Mouse (Mus musculus): ENCODE measurements around the gene Hes1.

The Hes1 gene

GRCm38 (mm10) chr16:30050767-30051490, 13.3 kb upstream of the Hes1 start:
- no peak for DNase-seq (ENCODE audit: inconsistent ontology term)

GRCm38 (mm10) chr16:30052271-30052670, 11.9 kb upstream of the Hes1 start:
- no peak for DNase-seq (ENCODE audit: inconsistent ontology term)

- no peak for DNase-seq (ENCODE audit: inconsistent ontology term)
These were observed 11.2 kb upstream of the Hes1 start for GRCm38 (mm10) chr16:30052839-30053511.

GRCm38 (mm10) chr16:30054541-30054940, 9.6 kb upstream of the Hes1 start:
- no peak for DNase-seq (ENCODE audit: inconsistent ontology term)

- DNase-seq (ENCODE audit: inconsistent ontology term) = no peak
These were observed 8.8 kb upstream of the Hes1 start for GRCm38 (mm10) chr16:30055361-30055889.

GRCm38 (mm10) chr16:30055927-30056326, 8.3 kb upstream of the Hes1 start:
- no peak for DNase-seq (ENCODE audit: inconsistent ontology term)

GRCm38 (mm10) chr16:30056906-30057305, 7.3 kb upstream of the Hes1 start:
- peak; percentile 77 for DNase-seq (ENCODE audit: inconsistent ontology term)

GRCm38 (mm10) chr16:30058974-30059717, 5.0 kb upstream of the Hes1 start:
- peak; percentile 93 for DNase-seq (ENCODE audit: inconsistent ontology term)

GRCm38 (mm10) chr16:30060412-30060811, 3.8 kb upstream of the Hes1 start:
- peak; percentile 93 for DNase-seq (ENCODE audit: inconsistent ontology term)

GRCm38 (mm10) chr16:30062242-30063030, 1.7 kb upstream of the Hes1 start:
- peak; percentile 54 for DNase-seq (ENCODE audit: inconsistent ontology term)

- peak; percentile 81 for DNase-seq (ENCODE audit: inconsistent ontology term)
These were observed 883 bp upstream of the Hes1 start for GRCm38 (mm10) chr16:30063121-30063881.

- no peak for DNase-seq (ENCODE audit: inconsistent ontology term)
These were observed 429 bp downstream of the Hes1 start for GRCm38 (mm10) chr16:30064613-30065012.

GRCm38 (mm10) chr16:30065077-30065476, 893 bp downstream of the Hes1 start:
- DNase-seq (ENCODE audit: inconsistent ontology term) = peak; percentile 99

- no peak for DNase-seq (ENCODE audit: inconsistent ontology term)
These were observed 1.5 kb downstream of the Hes1 start for GRCm38 (mm10) chr16:30065537-30066183.

GRCm38 (mm10) chr16:30066184-30066851, 2.1 kb downstream of the Hes1 start:
- peak; percentile 76 for DNase-seq (ENCODE audit: inconsistent ontology term)

- peak; percentile 91 for DNase-seq (ENCODE audit: inconsistent ontology term)
These were observed 2.7 kb downstream of the Hes1 start for GRCm38 (mm10) chr16:30066852-30067301.

- peak; percentile 82 for DNase-seq (ENCODE audit: inconsistent ontology term)
These were observed 4.1 kb downstream of the Hes1 start for GRCm38 (mm10) chr16:30068041-30069020.

- peak; percentile 81 for DNase-seq (ENCODE audit: inconsistent ontology term)
These were observed 5.4 kb downstream of the Hes1 start for GRCm38 (mm10) chr16:30069580-30069949.
